Mouse (Mus musculus) liver, adult 2 months (tissue): ENCODE measurements around the gene Plekha4. TPM values are rescaled to one million over a fixed set of nuclear protein-coding genes. Genes with fewer than 3 reads are reported as not detected.

Experiments used
- DNase-seq: peaks from one replicate; pipeline ENCODE4 v3.0.0-alpha.2; 2011; ENCODE audit warnings: low read depth, low spot score; ENCODE audit errors: extremely low read depth
- H3K27ac ChIP-seq: fragments of 200-500 bp; replicated peaks from 2 replicates; pipeline ENCODE4 v1.5.1; 2012; ENCODE audit warnings: low read depth, mild to moderate bottlenecking, control low read depth, inconsistent platforms, low read length; ENCODE audit not compliant: insufficient read depth
- H3K27me3 ChIP-seq: fragments of 200-500 bp; 2 replicates; pipeline ENCODE4 v1.6.1; 2012; ENCODE audit warnings: mild to moderate bottlenecking, moderate library complexity, low read length, inconsistent platforms; ENCODE audit not compliant: control insufficient read depth, insufficient read depth
- H3K36me3 ChIP-seq: fragments of 200-500 bp; 2 replicates; pipeline ENCODE4 v1.6.1; 2012; ENCODE audit warnings: low read length, inconsistent platforms; ENCODE audit not compliant: control insufficient read depth, insufficient read depth
- H3K4me1 ChIP-seq: fragments of 200-500 bp; 2 replicates; pipeline ENCODE4 v1.6.1; 2011; ENCODE audit warnings: low read length; ENCODE audit not compliant: control insufficient read depth, insufficient read depth
- H3K4me3 ChIP-seq: fragments of 200-500 bp; 2 replicates; pipeline ENCODE4 v1.5.1; 2011; ENCODE audit warnings: low read depth, mild to moderate bottlenecking, control low read depth, low read length, moderate library complexity; ENCODE audit not compliant: insufficient read depth
- H3K79me2 ChIP-seq: fragments of 200-500 bp; 2 replicates; pipeline ENCODE4 v1.6.1; 2012; ENCODE audit warnings: inconsistent platforms, mild to moderate bottlenecking, low read length, moderate library complexity; ENCODE audit not compliant: control insufficient read depth, insufficient read depth
- H3K9ac ChIP-seq: fragments of 200-500 bp; 2 replicates; pipeline ENCODE4 v1.6.1; 2012; ENCODE audit warnings: low read depth, mild to moderate bottlenecking, control low read depth, inconsistent platforms, low read length
- CTCF ChIP-seq: fragments of 200-500 bp; IDR thresholded peaks from 2 replicates; pipeline ENCODE4 v1.5.1; 2011; ENCODE audit warnings: low read depth, low read length, control low read depth
- POLR2A ChIP-seq: fragments of 200-500 bp; IDR thresholded peaks from 2 replicates; pipeline ENCODE4 v1.6.1; 2011; ENCODE audit warnings: low read length, control low read depth; ENCODE audit not compliant: insufficient read depth; ENCODE audit errors: extremely low read depth
- WGBS: fragments of 180-500 bp; shearing (Covaris S2); methylation state at CpG from one replicate; pipeline ENCODE4 v1.1.7; 2018; 5-methylcytosine and 5-hydroxymethylcytosine counted together
- polyA plus RNA-seq: library from polyadenylated mRNA; depleted of rRNA; stranded (reverse); fragments of >200 nt; gene quantifications from 2 replicates; pipeline ENCODE4 v1.2.3, GENCODE M21; 2012; rRNA removed
- total RNA-seq: library from RNA; depleted of rRNA; stranded (reverse); fragments of >200 nt; gene quantifications from 2 replicates; pipeline ENCODE4 v1.2.3, GENCODE M21; 2014; rRNA removed

Gene Plekha4
- total and polyA plus RNA-seq, 2 experiments, result 0.55 to 1.8 TPM

DNA sequence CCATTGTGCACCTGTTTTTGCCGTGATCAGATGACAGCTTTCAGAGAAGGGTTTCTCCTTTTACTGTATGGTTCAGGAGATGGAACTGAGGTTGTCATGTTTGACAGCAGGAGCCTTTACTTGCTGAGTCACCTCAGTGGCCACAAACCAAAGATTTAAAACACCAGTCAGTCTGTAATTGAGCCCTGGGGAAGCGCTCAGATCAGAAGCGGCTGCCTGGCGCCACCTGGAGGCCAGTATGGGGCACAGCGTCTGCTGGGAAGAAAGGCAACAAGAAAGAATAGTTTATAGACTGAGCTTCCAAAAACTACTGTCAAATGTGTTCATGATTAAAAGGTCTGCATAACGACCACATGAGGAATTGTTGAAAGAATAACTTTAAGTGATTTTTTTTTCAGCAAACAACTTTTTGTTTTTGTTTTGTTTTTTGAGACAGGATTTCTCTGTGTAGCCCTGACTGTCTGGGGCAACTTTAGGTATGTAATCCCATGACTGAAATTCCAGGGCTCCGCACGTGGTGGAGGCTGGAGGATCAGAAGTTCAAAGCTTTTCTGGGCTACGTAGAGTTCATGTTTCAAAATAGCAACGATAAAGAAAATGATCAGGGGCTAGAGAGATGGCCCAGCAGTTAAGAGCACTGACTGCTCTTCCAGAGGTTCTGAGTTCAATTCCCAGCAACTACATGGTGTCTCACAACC is 67.1 kb downstream of the Plekha4 start:
- Histone ChIP-seq H3K27ac (no peak overlapping the region), H3K79me2 (no peaks in the 10 kb centered on the region), H3K27me3 (no peaks in the 10 kb centered on the region), H3K4me3 (no peak overlapping the region), H3K4me1 (peaks cover 11% of the 10 kb centered on the region), H3K9ac (no peak overlapping the region), H3K36me3 (no peaks in the 10 kb centered on the region)
- WGBS, result 22% methylated on average over 10 of the region's 10 CpGs
- DNase-seq, result peak; percentile 71
- TF ChIP-seq POLR2A (no peak), CTCF (peak; percentile 93)

DNA sequence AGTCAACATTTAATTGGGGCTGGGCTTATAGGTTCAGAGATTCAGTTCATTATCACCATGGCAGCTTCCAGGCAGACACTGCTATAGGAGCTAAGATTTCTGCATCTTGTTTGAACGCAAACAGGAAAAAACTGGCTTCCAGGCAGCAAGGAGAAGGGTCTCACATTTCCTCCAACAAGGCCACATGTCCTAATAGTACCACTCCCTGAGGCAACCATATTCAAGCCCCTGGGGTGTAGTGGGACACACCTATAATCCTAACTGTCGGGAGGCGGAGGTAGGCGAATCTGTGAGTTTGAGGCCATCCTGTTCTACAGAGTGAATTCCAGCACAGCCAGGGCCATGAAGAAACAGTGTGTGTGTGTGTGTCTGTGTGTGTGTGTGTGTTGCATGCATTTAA is 69.0 kb downstream of the Plekha4 start:
- 97% methylated on average over 4 of the region's 4 CpGs for WGBS
- Histone ChIP-seq H3K79me2 (no peaks in the 10 kb centered on the region), H3K4me3 (no peak overlapping the region), H3K4me1 (peaks cover 11% of the 10 kb centered on the region), H3K27me3 (no peaks in the 10 kb centered on the region), H3K27ac (no peak overlapping the region), H3K9ac (no peak overlapping the region), H3K36me3 (no peaks in the 10 kb centered on the region)
- TF ChIP-seq CTCF (no peak), POLR2A (no peak)
- DNase-seq, result no peak

GRCm38 (mm10) chr7:45596107-45596506 is 70.0 kb downstream of the Plekha4 start:
- no peak overlapping the region for H3K4me3 ChIP-seq
- no peaks in the 10 kb centered on the region for H3K79me2 ChIP-seq
- no peaks in the 10 kb centered on the region for H3K27me3 ChIP-seq
- no peaks in the 10 kb centered on the region for H3K36me3 ChIP-seq
- no peak overlapping the region for H3K9ac ChIP-seq
- no peak overlapping the region for H3K27ac ChIP-seq
- no peak for DNase-seq
- peaks cover 11% of the 10 kb centered on the region for H3K4me1 ChIP-seq
- TF ChIP-seq POLR2A (no peak), CTCF (no peak)
- WGBS, result 100% methylated on average over 1 of the region's 1 CpGs

GRCm38 (mm10) chr7:45597013-45597412 is 70.9 kb downstream of the Plekha4 start:
- no peak overlapping the region for H3K27ac ChIP-seq
- peaks cover 11% of the 10 kb centered on the region for H3K4me1 ChIP-seq
- H3K9ac ChIP-seq, result no peak overlapping the region
- peak; percentile 77 for DNase-seq
- H3K79me2 ChIP-seq, result no peaks in the 10 kb centered on the region
- no peak overlapping the region for H3K4me3 ChIP-seq
- no peaks in the 10 kb centered on the region for H3K27me3 ChIP-seq
- H3K36me3 ChIP-seq, result no peaks in the 10 kb centered on the region
- TF ChIP-seq CTCF (no peak), POLR2A (no peak)
- WGBS, result 45% methylated on average over 5 of the region's 5 CpGs

GRCm38 (mm10) chr7:45597527-45597926 is 71.4 kb downstream of the Plekha4 start:
- 27% methylated on average over 6 of the region's 6 CpGs for WGBS
- Histone ChIP-seq H3K27me3 (no peaks in the 10 kb centered on the region), H3K36me3 (no peaks in the 10 kb centered on the region), H3K4me1 (peaks cover 11% of the 10 kb centered on the region), H3K4me3 (no peak overlapping the region), H3K79me2 (no peaks in the 10 kb centered on the region), H3K9ac (no peak overlapping the region), H3K27ac (no peak overlapping the region)
- TF ChIP-seq POLR2A, result no peak
- no peak for TF ChIP-seq CTCF
- DNase-seq, result peak; percentile 82

DNA sequence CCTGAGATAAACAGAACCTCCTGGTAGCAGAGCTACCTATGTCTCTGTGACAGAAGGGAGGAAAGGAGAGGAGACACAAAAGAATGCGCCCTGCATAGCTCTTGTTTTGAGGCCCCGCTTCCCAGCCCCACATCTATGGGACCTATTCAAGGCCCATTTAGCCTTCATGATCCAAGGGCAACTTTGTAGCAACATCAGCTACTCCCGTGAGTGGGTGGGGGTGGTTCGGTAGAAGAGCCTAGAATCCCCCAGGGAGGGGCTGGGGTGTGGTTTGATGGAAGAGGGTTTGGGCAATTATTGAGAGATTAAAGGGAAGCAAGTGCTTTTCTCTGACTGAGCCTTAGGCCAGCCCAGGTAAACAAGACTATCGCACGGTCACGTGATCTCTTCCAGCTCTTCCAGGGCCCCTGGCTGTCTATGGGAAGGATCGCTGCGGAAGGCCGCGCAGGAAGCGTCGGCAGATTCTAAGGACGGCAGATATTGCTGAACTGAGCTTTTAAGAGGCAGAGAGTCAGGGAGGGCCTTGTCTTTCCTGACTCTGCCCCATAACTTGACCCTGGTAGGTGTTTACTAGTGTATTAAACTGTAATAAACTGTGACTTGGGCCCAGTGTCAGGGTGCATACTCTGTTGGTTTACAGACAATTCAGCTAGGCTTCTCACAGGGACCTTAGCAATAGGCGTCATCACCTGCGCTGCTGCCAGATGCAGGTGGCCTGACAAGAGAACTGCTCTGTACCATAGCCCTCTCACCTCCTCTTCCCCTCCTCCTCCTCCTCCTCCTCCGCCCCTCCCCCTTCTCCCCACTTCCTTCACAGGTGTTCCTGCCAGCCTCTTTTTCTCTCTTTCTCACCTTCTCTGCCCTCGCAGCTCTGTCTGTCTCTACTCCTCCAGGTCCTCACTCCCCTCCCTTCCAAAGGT is 73.1 kb downstream of the Plekha4 start:
- DNase-seq, result no peak
- Histone ChIP-seq H3K36me3 (no peaks in the 10 kb centered on the region), H3K79me2 (no peaks in the 10 kb centered on the region), H3K9ac (no peak overlapping the region), H3K4me3 (no peak overlapping the region), H3K4me1 (peaks cover 11% of the 10 kb centered on the region), H3K27me3 (no peaks in the 10 kb centered on the region), H3K27ac (no peak overlapping the region)
- 58% methylated on average over 18 of the region's 18 CpGs for WGBS
- TF ChIP-seq CTCF, result no peak
- TF ChIP-seq POLR2A, result no peak

Other genes starting within 250 kb of the Plekha4 start
Only the 30 nearest of the 34 such genes appear.
- gene Hrc, start 191.0 kb upstream of the Plekha4 start, total RNA-seq, result 0.28 TPM in 1 of 2 replicates, not detected in the other
- gene Hrc, start 191.0 kb upstream of the Plekha4 start, polyA plus RNA-seq, result not detected in 2 replicates
- gene Ppfia3, start 159.3 kb upstream of the Plekha4 start, total RNA-seq, result 0.07 TPM in 1 of 2 replicates, not detected in the other
- 0.14 TPM in 1 of 2 replicates, not detected in the other for gene Ppfia3, start 159.3 kb upstream of the Plekha4 start, polyA plus RNA-seq
- gene Lin7b, start 155.7 kb upstream of the Plekha4 start, total RNA-seq, result not detected in 2 replicates
- gene Lin7b, start 155.7 kb upstream of the Plekha4 start, polyA plus RNA-seq, result not detected in 2 replicates
- 43.3 and 46.4 TPM in 2 replicates for gene Snrnp70, start 130.6 kb upstream of the Plekha4 start, total RNA-seq
- 59.2 and 101 TPM in 2 replicates for gene Snrnp70, start 130.6 kb upstream of the Plekha4 start, polyA plus RNA-seq
- gene Kcna7, start 120.7 kb upstream of the Plekha4 start, total RNA-seq, result under 0.01 TPM in 1 of 2 replicates, not detected in the other
- not detected in 2 replicates for gene Kcna7, start 120.7 kb upstream of the Plekha4 start, polyA plus RNA-seq
- gene Ntf5, start 112.6 kb upstream of the Plekha4 start, total RNA-seq, result 0.13 TPM in 1 of 2 replicates, not detected in the other
- gene Ntf5, start 112.6 kb upstream of the Plekha4 start, polyA plus RNA-seq, result 0.04 TPM in 1 of 2 replicates, not detected in the other
- not detected in 2 replicates for gene Lhb, start 105.5 kb upstream of the Plekha4 start, total RNA-seq
- not detected in 2 replicates for gene Lhb, start 105.5 kb upstream of the Plekha4 start, polyA plus RNA-seq
- gene Gys1, start 91.5 kb upstream of the Plekha4 start, total RNA-seq, result 1.2 TPM in 2 replicates
- gene Gys1, start 91.5 kb upstream of the Plekha4 start, polyA plus RNA-seq, result 2.6 and 4.8 TPM in 2 replicates
- gene Ruvbl2, start 88.2 kb upstream of the Plekha4 start, total RNA-seq, result 8.9 and 12.3 TPM in 2 replicates
- 18.4 and 28.8 TPM in 2 replicates for gene Ruvbl2, start 88.2 kb upstream of the Plekha4 start, polyA plus RNA-seq
- gene Ftl1, start 66.4 kb upstream of the Plekha4 start, total RNA-seq, result 3,170 and 4,966 TPM in 2 replicates
- gene Ftl1, start 66.4 kb upstream of the Plekha4 start, polyA plus RNA-seq, result 12,947 and 13,613 TPM in 2 replicates
- 19.5 and 23.8 TPM in 2 replicates for gene Bax, start 59.4 kb upstream of the Plekha4 start, total RNA-seq
- gene Bax, start 59.4 kb upstream of the Plekha4 start, polyA plus RNA-seq, result 49.8 and 62.0 TPM in 2 replicates
- gene Tulp2, start 44.5 kb upstream of the Plekha4 start, total RNA-seq, result 0.07 and 0.18 TPM in 2 replicates
- 0.30 and 0.31 TPM in 2 replicates for gene Tulp2, start 44.5 kb upstream of the Plekha4 start, polyA plus RNA-seq
- gene Gm45808, start 39.5 kb upstream of the Plekha4 start, total RNA-seq, result 1.3 and 5.7 TPM in 2 replicates
- gene Gm45808, start 39.5 kb upstream of the Plekha4 start, polyA plus RNA-seq, result 0.28 and 1.5 TPM in 2 replicates
- gene Dhdh, start 37.5 kb upstream of the Plekha4 start, total RNA-seq, result 73.7 and 79.3 TPM in 2 replicates
- 37.2 and 37.7 TPM in 2 replicates for gene Dhdh, start 37.5 kb upstream of the Plekha4 start, polyA plus RNA-seq
- gene Nucb1, start 15.9 kb upstream of the Plekha4 start, total RNA-seq, result 68.1 and 84.8 TPM in 2 replicates
- gene Nucb1, start 15.9 kb upstream of the Plekha4 start, polyA plus RNA-seq, result 307 and 310 TPM in 2 replicates
- 4.3 and 4.4 TPM in 2 replicates for gene Ppp1r15a, start 62 bp upstream of the Plekha4 start, total RNA-seq
- gene Ppp1r15a, start 62 bp upstream of the Plekha4 start, polyA plus RNA-seq, result 10.8 and 14.9 TPM in 2 replicates
- gene Hsd17b14, start 28.6 kb downstream of the Plekha4 start, total RNA-seq, result not detected in 2 replicates
- not detected in 2 replicates for gene Hsd17b14, start 28.6 kb downstream of the Plekha4 start, polyA plus RNA-seq
- gene Bcat2, start 43.8 kb downstream of the Plekha4 start, total RNA-seq, result 14.7 and 18.1 TPM in 2 replicates
- gene Bcat2, start 43.8 kb downstream of the Plekha4 start, polyA plus RNA-seq, result 41.0 and 54.5 TPM in 2 replicates
- gene Fgf21, start 89.2 kb downstream of the Plekha4 start, total RNA-seq, result 0.94 and 1.0 TPM in 2 replicates
- 3.7 and 4.3 TPM in 2 replicates for gene Fgf21, start 89.2 kb downstream of the Plekha4 start, polyA plus RNA-seq
- not detected in 2 replicates for gene Fut1, start 91.0 kb downstream of the Plekha4 start, total RNA-seq
- 0.15 and 0.21 TPM in 2 replicates for gene Fut1, start 91.0 kb downstream of the Plekha4 start, polyA plus RNA-seq
- 0.09 TPM in 1 of 2 replicates, not detected in the other for gene Izumo1, start 95.5 kb downstream of the Plekha4 start, total RNA-seq
- 0.04 and 0.13 TPM in 2 replicates for gene Izumo1, start 95.5 kb downstream of the Plekha4 start, polyA plus RNA-seq
- 2.3 and 4.3 TPM in 2 replicates for gene Rasip1, start 101.2 kb downstream of the Plekha4 start, total RNA-seq
- gene Rasip1, start 101.2 kb downstream of the Plekha4 start, polyA plus RNA-seq, result 3.6 and 5.1 TPM in 2 replicates
- gene Mamstr, start 113.6 kb downstream of the Plekha4 start, total RNA-seq, result 0.07 and 0.09 TPM in 2 replicates
- gene Mamstr, start 113.6 kb downstream of the Plekha4 start, polyA plus RNA-seq, result 0.10 and 0.19 TPM in 2 replicates
- 0.18 TPM in 1 of 2 replicates, not detected in the other for gene Fut2, start 140.1 kb downstream of the Plekha4 start, total RNA-seq
- gene Fut2, start 140.1 kb downstream of the Plekha4 start, polyA plus RNA-seq, result 0.05 and 0.14 TPM in 2 replicates
- not detected in 2 replicates for gene Ntn5, start 157.7 kb downstream of the Plekha4 start, total RNA-seq
- not detected in 2 replicates for gene Ntn5, start 157.7 kb downstream of the Plekha4 start, polyA plus RNA-seq
- gene Sec1, start 168.1 kb downstream of the Plekha4 start, total RNA-seq, result not detected in 2 replicates
- not detected in 2 replicates for gene Sec1, start 168.1 kb downstream of the Plekha4 start, polyA plus RNA-seq
- gene Car11, start 173.5 kb downstream of the Plekha4 start, total RNA-seq, result 0.09 and 0.13 TPM in 2 replicates
- 0.59 and 1.6 TPM in 2 replicates for gene Car11, start 173.5 kb downstream of the Plekha4 start, polyA plus RNA-seq
- 93.0 and 110 TPM in 2 replicates for gene Dbp, start 178.8 kb downstream of the Plekha4 start, total RNA-seq
- gene Dbp, start 178.8 kb downstream of the Plekha4 start, polyA plus RNA-seq, result 8.6 and 17.0 TPM in 2 replicates
- gene Rpl18, start 189.1 kb downstream of the Plekha4 start, total RNA-seq, result 436 and 542 TPM in 2 replicates
- gene Rpl18, start 189.1 kb downstream of the Plekha4 start, polyA plus RNA-seq, result 366 and 534 TPM in 2 replicates
- 13.4 and 15.2 TPM in 2 replicates for gene Sphk2, start 191.7 kb downstream of the Plekha4 start, total RNA-seq
- gene Sphk2, start 191.7 kb downstream of the Plekha4 start, polyA plus RNA-seq, result 62.9 and 80.1 TPM in 2 replicates